Mouse (Mus musculus): ENCODE data around the gene Nos3.

Nos3 gene

GRCm38 (mm10) chr5:24399686-24400085 lies 35.1 kb downstream of the Nos3 start:
- no peak for DNase-seq (ENCODE audit: low spot score in 2 of 2)

GRCm38 (mm10) chr5:24400362-24400761 lies 35.8 kb downstream of the Nos3 start:
- DNase-seq (ENCODE audit: low spot score in 2 of 2) = no peak

- no peak for DNase-seq (ENCODE audit: low spot score in 2 of 2)
Measured at GRCm38 (mm10) chr5:24400911-24401605, 36.4 kb downstream of the Nos3 start.

GRCm38 (mm10) chr5:24401969-24402368 lies 37.4 kb downstream of the Nos3 start:
- DNase-seq (ENCODE audit: low spot score in 2 of 2) = no peak

GRCm38 (mm10) chr5:24404594-24405360 lies 40.2 kb downstream of the Nos3 start:
- no peak for DNase-seq (ENCODE audit: low spot score in 2 of 2)

GRCm38 (mm10) chr5:24405389-24405876 lies 40.8 kb downstream of the Nos3 start:
- no peak for DNase-seq (ENCODE audit: low spot score in 2 of 2)

GRCm38 (mm10) chr5:24408651-24409050 lies 44.0 kb downstream of the Nos3 start:
- DNase-seq (ENCODE audit: low spot score in 2 of 2) = no peak

GRCm38 (mm10) chr5:24409466-24409865 lies 44.9 kb downstream of the Nos3 start:
- DNase-seq (ENCODE audit: low spot score in 2 of 2) = no peak

- no peak for DNase-seq (ENCODE audit: low spot score in 2 of 2)
Measured at GRCm38 (mm10) chr5:24412063-24412462, 47.5 kb downstream of the Nos3 start.

GRCm38 (mm10) chr5:24413042-24413693 lies 48.6 kb downstream of the Nos3 start, which contains the start of gene Asic3:
TSS of gene Asic3 (plus strand) at chr5:24413392.
- DNase-seq (ENCODE audit: low spot score in 2 of 2) = no peak

- DNase-seq (ENCODE audit: low spot score in 2 of 2) = no peak
Measured at GRCm38 (mm10) chr5:24413938-24414337, 49.3 kb downstream of the Nos3 start.

- peak; percentile 65 to 75 for DNase-seq (ENCODE audit: low spot score in 2 of 2)
Measured at GRCm38 (mm10) chr5:24416222-24416736, 51.7 kb downstream of the Nos3 start.

GRCm38 (mm10) chr5:24417587-24417986 lies 53.0 kb downstream of the Nos3 start:
- no peak for DNase-seq (ENCODE audit: low spot score in 2 of 2)

- no peak for DNase-seq (ENCODE audit: low spot score in 2 of 2)
Measured at GRCm38 (mm10) chr5:24420381-24420780, 55.8 kb downstream of the Nos3 start.

- DNase-seq (ENCODE audit: low spot score in 2 of 2) = peak; percentile 96 to 97
Measured at GRCm38 (mm10) chr5:24423129-24424003, 58.8 kb downstream of the Nos3 start, which contains the start of the genes Cdk5 and Slc4a2. TSS of gene Cdk5 (minus strand) at chr5:24423530. TSS of gene Slc4a2 (plus strand) at chr5:24423837.

GRCm38 (mm10) chr5:24424004-24424781 lies 59.6 kb downstream of the Nos3 start:
- no peak for DNase-seq (ENCODE audit: low spot score in 2 of 2)

GRCm38 (mm10) chr5:24424861-24425411 lies 60.3 kb downstream of the Nos3 start:
- DNase-seq (ENCODE audit: low spot score in 2 of 2) = peak; percentile 61 to 77

GRCm38 (mm10) chr5:24425421-24426036 lies 60.9 kb downstream of the Nos3 start:
- no peak for DNase-seq (ENCODE audit: low spot score in 2 of 2)

GRCm38 (mm10) chr5:24426037-24426432 lies 61.4 kb downstream of the Nos3 start:
- no peak for DNase-seq (ENCODE audit: low spot score in 2 of 2)

Measured in natural killer cell, adult 2 months (primary cell).